Mouse (Mus musculus) testis, adult 2 months (tissue): ENCODE results near the gene Mrpl39. TPM values are rescaled to one million over a fixed set of nuclear protein-coding genes. Genes with fewer than 3 reads are reported as not detected.

Source experiments
- H3K27ac ChIP-seq: fragments of 200-500 bp; 2 replicates; pipeline ENCODE4 v1.5.1; 2012; ENCODE audit warnings: low read depth, low read length; ENCODE audit not compliant: control insufficient read depth, insufficient read depth
- H3K27me3 ChIP-seq: fragments of 200-500 bp; 2 replicates; pipeline ENCODE4 v1.6.1; 2012; ENCODE audit warnings: mild to moderate bottlenecking, low read length, moderate library complexity; ENCODE audit not compliant: control insufficient read depth, insufficient read depth
- H3K36me3 ChIP-seq: fragments of 200-500 bp; 2 replicates; pipeline ENCODE4 v1.6.1; 2012; ENCODE audit warnings: mild to moderate bottlenecking, low read length; ENCODE audit not compliant: control insufficient read depth, insufficient read depth
- H3K4me1 ChIP-seq: fragments of 200-500 bp; 2 replicates; pipeline ENCODE4 v1.6.1; 2012; ENCODE audit warnings: low read length; ENCODE audit not compliant: control insufficient read depth, insufficient read depth
- H3K4me3 ChIP-seq: fragments of 200-500 bp; 2 replicates; pipeline ENCODE4 v1.5.1; 2012; ENCODE audit warnings: low read depth, mild to moderate bottlenecking, low read length, moderate library complexity, mixed read lengths; ENCODE audit not compliant: control insufficient read depth
- CTCF ChIP-seq: fragments of 200-500 bp; IDR thresholded peaks from 2 replicates; pipeline ENCODE4 v1.5.1; 2012; ENCODE audit warnings: low read depth, mild to moderate bottlenecking, inconsistent platforms, low read length, moderate library complexity; ENCODE audit not compliant: control insufficient read depth, insufficient read depth, insufficient replicate concordance
- POLR2A ChIP-seq: fragments of 200-500 bp; IDR thresholded peaks from 2 replicates; pipeline ENCODE4 v1.6.1; 2012; ENCODE audit warnings: low read depth, mild to moderate bottlenecking, inconsistent platforms, low read length, moderate library complexity; ENCODE audit not compliant: control insufficient read depth
- polyA plus RNA-seq: library from polyadenylated mRNA; depleted of rRNA; stranded (reverse); fragments of >200 nt; gene quantifications from 2 replicates; pipeline ENCODE4 v1.2.3, GENCODE M21; 2012

The Mrpl39 gene
- polyA plus RNA-seq, 1 experiment, result 54.7 TPM

DNA sequence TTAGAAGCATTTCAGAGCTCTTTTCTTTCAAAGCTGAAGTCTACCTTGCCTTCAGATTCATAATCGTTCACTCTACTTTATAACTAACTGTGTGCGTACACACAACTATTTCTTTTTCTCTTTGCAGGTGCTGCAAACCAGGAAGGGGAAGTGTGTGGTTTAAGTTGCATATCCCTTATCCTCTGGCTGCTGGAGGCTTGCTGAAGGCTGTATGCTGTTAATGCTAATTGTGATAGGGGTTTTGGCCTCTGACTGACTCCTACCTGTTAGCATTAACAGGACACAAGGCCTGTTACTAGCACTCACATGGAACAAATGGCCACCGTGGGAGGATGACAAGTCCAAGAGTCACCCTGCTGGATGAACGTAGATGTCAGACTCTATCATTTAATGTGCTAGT is 21.6 kb downstream of the Mrpl39 start:
- no peaks in the 10 kb centered on the region for H3K36me3 ChIP-seq
- TF ChIP-seq CTCF (no peak), POLR2A (no peak)
- no peak overlapping the region for H3K27ac ChIP-seq
- no peaks in the 10 kb centered on the region for H3K4me1 ChIP-seq
- no peaks in the 10 kb centered on the region for H3K27me3 ChIP-seq
- H3K4me3 ChIP-seq, result no peak overlapping the region

DNA sequence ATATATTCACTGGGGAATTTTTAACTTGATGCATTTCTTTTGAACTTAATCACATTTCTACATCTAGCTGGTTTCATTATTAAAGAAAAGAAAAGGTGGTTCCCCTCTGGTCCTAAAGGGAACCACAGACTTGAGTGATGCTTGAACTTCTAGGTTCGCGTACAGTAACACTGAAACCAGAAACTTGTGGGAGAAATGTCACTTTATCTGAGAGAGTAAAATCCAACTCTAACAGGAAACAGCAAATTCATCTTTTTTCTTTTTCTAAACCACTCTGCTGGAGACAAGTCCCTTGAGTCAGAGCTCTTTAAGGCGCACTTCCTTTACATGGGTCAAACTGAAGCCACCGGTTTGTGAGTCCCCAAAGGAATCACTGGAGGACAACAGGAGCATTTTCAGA is 22.4 kb downstream of the Mrpl39 start:
- no peak overlapping the region for H3K4me3 ChIP-seq
- H3K36me3 ChIP-seq, result no peaks in the 10 kb centered on the region
- TF ChIP-seq CTCF (no peak), POLR2A (no peak)
- no peaks in the 10 kb centered on the region for H3K27me3 ChIP-seq
- H3K4me1 ChIP-seq, result no peaks in the 10 kb centered on the region
- H3K27ac ChIP-seq, result no peak overlapping the region

DNA sequence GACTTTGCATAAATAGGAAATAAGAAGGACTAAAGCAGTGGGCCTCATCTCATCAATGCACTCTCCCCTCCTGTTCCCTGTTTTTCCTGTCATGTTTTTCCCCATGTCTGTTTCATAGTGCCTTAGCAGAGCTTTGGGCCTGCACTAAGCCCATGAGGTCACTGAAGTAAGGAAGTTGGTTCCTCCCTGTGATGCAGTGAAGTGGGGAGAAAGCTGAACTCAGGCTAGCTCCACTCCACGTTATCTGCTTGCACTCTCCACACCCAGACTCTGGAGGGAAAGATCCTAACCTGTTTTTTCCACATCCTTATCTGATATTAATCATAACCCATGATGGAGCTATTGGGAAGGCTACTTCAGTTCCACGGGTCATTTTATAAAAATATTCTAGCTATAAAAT is 26.9 kb downstream of the Mrpl39 start:
- no peaks in the 10 kb centered on the region for H3K36me3 ChIP-seq
- H3K27ac ChIP-seq, result no peak overlapping the region
- H3K4me3 ChIP-seq, result no peak overlapping the region
- H3K27me3 ChIP-seq, result no peaks in the 10 kb centered on the region
- no peaks in the 10 kb centered on the region; the same call in 1 of the 2 replicates for H3K4me1 ChIP-seq
- TF ChIP-seq POLR2A (no peak), CTCF (no peak)

DNA sequence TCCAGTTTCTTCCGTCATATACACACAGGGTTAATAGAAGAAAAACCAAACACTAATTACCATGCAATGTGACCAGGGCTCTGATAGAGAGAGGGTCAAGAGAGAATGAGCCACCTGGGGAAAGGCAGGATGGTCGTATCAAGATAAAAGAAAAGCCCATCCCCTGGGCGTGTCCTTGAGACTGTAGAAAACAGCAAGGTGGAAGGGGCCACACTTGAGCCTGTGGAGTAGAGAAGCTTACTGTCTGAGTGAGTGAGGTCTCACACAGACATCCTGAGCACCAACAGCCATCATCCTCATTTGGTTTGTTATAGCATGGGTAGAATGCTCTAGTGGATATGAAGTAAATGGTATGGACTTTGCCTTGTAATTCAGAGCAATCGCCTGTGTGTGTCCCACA is 27.7 kb downstream of the Mrpl39 start:
- no peak overlapping the region for H3K4me3 ChIP-seq
- H3K36me3 ChIP-seq, result no peaks in the 10 kb centered on the region
- TF ChIP-seq CTCF (no peak), POLR2A (no peak)
- no peak overlapping the region for H3K27ac ChIP-seq
- H3K27me3 ChIP-seq, result no peaks in the 10 kb centered on the region
- H3K4me1 ChIP-seq, result peaks cover 4% of the 10 kb centered on the region

DNA sequence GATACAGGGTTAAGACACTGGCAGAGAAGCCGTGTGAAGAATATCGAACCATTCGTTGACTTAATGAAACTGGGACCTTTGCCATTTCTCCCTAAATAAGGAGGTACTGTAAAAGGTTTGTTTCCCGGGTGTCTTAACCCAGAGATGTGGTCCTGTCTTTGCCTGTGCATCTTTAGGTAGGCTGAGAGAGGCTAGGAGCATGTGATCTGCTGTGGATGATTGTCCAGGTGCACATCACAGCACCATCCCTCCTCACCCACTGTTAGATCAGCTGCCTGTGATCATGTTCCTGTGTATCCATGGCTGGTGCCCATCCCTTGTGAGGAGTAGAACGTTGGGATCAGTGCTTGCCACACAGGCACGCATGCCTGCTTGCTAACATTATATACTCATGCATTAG is 29.0 kb downstream of the Mrpl39 start:
- no peaks in the 10 kb centered on the region for H3K27me3 ChIP-seq
- no peak overlapping the region for H3K27ac ChIP-seq
- H3K36me3 ChIP-seq, result no peaks in the 10 kb centered on the region
- TF ChIP-seq POLR2A, result no peak
- TF ChIP-seq CTCF, result no peak
- peaks cover 8% of the 10 kb centered on the region for H3K4me1 ChIP-seq
- no peak overlapping the region for H3K4me3 ChIP-seq

DNA sequence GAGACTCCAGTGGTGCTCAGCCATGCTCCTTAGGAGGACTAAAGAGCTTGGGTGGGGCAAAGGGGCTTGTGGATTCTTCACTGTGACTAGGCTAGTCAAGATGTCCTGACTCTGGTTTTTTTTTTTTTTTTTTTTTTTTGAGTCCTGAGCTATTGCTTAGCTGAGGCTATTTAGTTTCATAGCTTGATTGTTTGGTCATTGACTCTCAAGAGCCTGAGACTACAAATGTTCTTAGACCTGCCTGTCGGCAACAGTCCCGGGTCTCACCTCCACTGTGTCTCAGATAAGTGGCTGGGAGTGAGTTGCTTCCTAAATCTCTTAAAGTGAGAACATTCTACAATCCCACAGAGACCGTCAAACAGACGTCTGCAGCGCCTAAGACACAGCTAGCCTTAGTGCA is 30.0 kb downstream of the Mrpl39 start:
- TF ChIP-seq POLR2A (no peak), CTCF (no peak)
- no peak overlapping the region for H3K27ac ChIP-seq
- H3K36me3 ChIP-seq, result no peaks in the 10 kb centered on the region
- H3K4me1 ChIP-seq, result peaks cover 8% of the 10 kb centered on the region
- no peak overlapping the region for H3K4me3 ChIP-seq
- H3K27me3 ChIP-seq, result no peaks in the 10 kb centered on the region

DNA sequence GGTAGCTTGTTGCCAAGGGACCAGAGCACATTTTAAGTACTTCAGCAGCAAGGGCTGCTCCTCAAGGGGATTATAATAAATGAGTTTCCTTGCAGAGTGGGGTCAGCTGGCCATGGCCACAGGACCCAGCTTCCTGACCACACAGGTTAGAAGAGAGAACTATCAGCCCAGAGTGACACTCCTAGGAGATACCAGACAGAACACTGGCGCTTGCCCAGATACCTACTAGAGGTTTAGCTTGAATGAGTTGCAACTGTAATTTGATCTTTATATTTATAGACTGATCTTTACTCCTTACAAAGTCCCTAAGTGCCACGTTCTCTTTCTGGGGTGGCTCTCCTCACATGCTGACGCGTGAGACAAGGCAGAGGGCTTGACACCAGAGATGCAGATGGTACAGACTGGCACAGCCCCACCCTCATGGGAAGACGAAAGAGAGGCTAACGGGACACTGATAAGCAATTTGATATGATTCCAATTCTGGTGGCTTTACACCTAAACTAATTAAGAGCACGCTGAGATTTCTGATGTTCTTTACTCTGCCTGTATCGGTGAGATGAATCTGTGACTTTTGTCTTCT is 30.8 kb downstream of the Mrpl39 start:
- Histone ChIP-seq H3K4me1 (peaks cover 8% of the 10 kb centered on the region), H3K36me3 (no peaks in the 10 kb centered on the region), H3K4me3 (no peak overlapping the region), H3K27me3 (no peaks in the 10 kb centered on the region), H3K27ac (no peak overlapping the region)
- TF ChIP-seq CTCF (no peak), POLR2A (no peak)
